Mouse (Mus musculus) thymus, postnatal 10 days (tissue): ENCODE measurements around the gene Selenon.
A peak's percentile ranks its signal among the peaks of the same experiment; 100 is the strongest.

Experiments used
- DNase-seq, 2 experiments: peaks; one replicate each; pipeline ENCODE4 v3.0.0; 2021; ENCODE audit warnings: low spot score in 2 of 2

The Selenon gene

GRCm38 (mm10) chr4:134578407-134578806 lies 26.4 kb upstream of the Selenon start:
- no peak for DNase-seq

- DNase-seq: no peak
Measured at GRCm38 (mm10) chr4:134577281-134577680, 25.3 kb upstream of the Selenon start.

GRCm38 (mm10) chr4:134575486-134575885 lies 23.5 kb upstream of the Selenon start:
- no peak for DNase-seq

GRCm38 (mm10) chr4:134572449-134573300 lies 20.7 kb upstream of the Selenon start:
- DNase-seq: no peak

GRCm38 (mm10) chr4:134570704-134571451 lies 18.9 kb upstream of the Selenon start:
- DNase-seq: no peak

GRCm38 (mm10) chr4:134569831-134570230 lies 17.9 kb upstream of the Selenon start:
- DNase-seq: no peak

- DNase-seq: peak in 1 of 2 experiments; percentile 26
Measured at GRCm38 (mm10) chr4:134569205-134569604, 17.2 kb upstream of the Selenon start.

- no peak for DNase-seq
Measured at GRCm38 (mm10) chr4:134567377-134568226, 15.6 kb upstream of the Selenon start.

- DNase-seq: no peak
Measured at GRCm38 (mm10) chr4:134564093-134564492, 12.1 kb upstream of the Selenon start.

GRCm38 (mm10) chr4:134563624-134564023 lies 11.7 kb upstream of the Selenon start:
- no peak for DNase-seq

GRCm38 (mm10) chr4:134562014-134562413 lies 10.0 kb upstream of the Selenon start:
- no peak for DNase-seq

GRCm38 (mm10) chr4:134560699-134561098 lies 8.7 kb upstream of the Selenon start:
- DNase-seq: no peak

GRCm38 (mm10) chr4:134559154-134559553 lies 7.2 kb upstream of the Selenon start:
- no peak for DNase-seq

- peak; percentile 41 to 52 for DNase-seq
Measured at GRCm38 (mm10) chr4:134558570-134559113, 6.7 kb upstream of the Selenon start.

GRCm38 (mm10) chr4:134557626-134558249 lies 5.8 kb upstream of the Selenon start:
- DNase-seq: no peak

- DNase-seq: no peak
Measured at GRCm38 (mm10) chr4:134555956-134556580, 4.1 kb upstream of the Selenon start.

GRCm38 (mm10) chr4:134553631-134554030 lies 1.7 kb upstream of the Selenon start:
- DNase-seq: no peak

GRCm38 (mm10) chr4:134549899-134550298 lies 2.1 kb downstream of the Selenon start:
- DNase-seq: no peak

GRCm38 (mm10) chr4:134548169-134548938 lies 3.6 kb downstream of the Selenon start:
- no peak for DNase-seq
